Comparison of ENCODE assay signal across 8 mouse cellular contexts in the genomic region with DNA sequence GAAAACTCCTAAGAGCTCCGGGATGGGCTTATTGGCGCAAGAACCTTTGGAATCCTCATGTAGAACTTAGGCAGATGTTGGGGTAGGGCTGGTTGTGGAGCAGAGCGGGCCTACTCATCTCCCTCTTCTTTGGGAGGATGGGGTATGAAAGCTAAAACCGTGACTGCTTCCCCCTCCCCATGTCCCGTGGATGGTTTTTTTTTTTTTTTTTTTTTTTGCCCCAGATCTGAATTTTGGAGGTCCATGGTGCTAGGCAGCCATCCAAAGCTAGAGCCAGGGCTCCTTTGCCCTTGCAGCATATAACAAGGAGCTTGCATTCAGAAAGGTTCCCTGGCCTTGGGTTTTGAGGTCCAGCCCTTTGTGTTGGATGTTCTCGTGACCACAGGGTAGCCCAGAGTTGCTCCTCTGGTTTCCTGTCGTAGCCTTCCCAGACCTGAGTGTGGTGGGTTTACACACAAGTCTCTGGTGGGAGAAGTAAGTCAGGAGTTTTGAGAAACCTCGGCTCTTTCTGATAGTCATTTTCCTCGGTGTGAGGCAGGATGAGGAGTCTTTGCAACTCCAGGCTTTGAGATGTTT. TPM values are rescaled to one million over a fixed set of nuclear protein-coding genes. Genes with fewer than 3 reads are reported as not detected.
DNase-seq lines count a peak whose midpoint lies in the region; ATAC-seq and TF ChIP-seq lines count a peak whose summit lies in the region.

No protein-coding gene starts in this region.

- no peaks in the 10 kb centered on the region for H3K9me3 ChIP-seq in heart, embryonic 10.5 days
- H3K9me3 ChIP-seq in ES-Bruce4 (replicated peaks; ENCODE audit: control insufficient read depth, insufficient read depth, low read length, poor library complexity, severe bottlenecking): no peaks in the 10 kb centered on the region
- no peaks in the 10 kb centered on the region for H3K9me3 ChIP-seq in heart, embryonic 15.5 days (replicated peaks)
- H3K9me3 ChIP-seq in midbrain, embryonic 10.5 days (replicated peaks): no peaks in the 10 kb centered on the region

- no peak for TF ChIP-seq EP300 in ES-Bruce4 (IDR thresholded peaks at IDR 0.05; ENCODE audit: insufficient read depth, low read depth, low read length)

- no peak for TF ChIP-seq CTCF in ES-Bruce4 (IDR thresholded peaks at IDR 0.05; ENCODE audit: low read depth, low read length)

- no peak for ATAC-seq in heart, embryonic 15.5 days (replicated peaks; ENCODE audit: insufficient number of reproducible peaks, insufficient read depth, low FRiP score, low read depth)

- H3K9ac ChIP-seq in ES-Bruce4 (ENCODE audit: low read depth, poor library complexity, severe bottlenecking): peak overlapping the region; percentile 90
- peak overlapping the region; percentile 96 for H3K9ac ChIP-seq in heart, embryonic 15.5 days

- peak overlapping the region; percentile 99 for H3K27ac ChIP-seq in heart, embryonic 10.5 days
- no peak overlapping the region for H3K27ac ChIP-seq in ES-Bruce4 (ENCODE audit: insufficient read depth, low read length)
- peak overlapping the region; percentile 94; the same call in 1 of the 2 replicates for H3K27ac ChIP-seq in heart, embryonic 15.5 days
- H3K27ac ChIP-seq in midbrain, embryonic 10.5 days (replicated peaks): peak overlapping the region; percentile 100

- H3K27me3 ChIP-seq in heart, embryonic 10.5 days (ENCODE audit: insufficient read depth, poor library complexity, severe bottlenecking): no peaks in the 10 kb centered on the region
- H3K27me3 ChIP-seq in ES-Bruce4 (ENCODE audit: control insufficient read depth, insufficient read depth, low read length, poor library complexity, severe bottlenecking): no peaks in the 10 kb centered on the region
- 0 out of 2 replicates have a peak, but pooled peaks cover 3% of the 10 kb centered on the region for H3K27me3 ChIP-seq in heart, embryonic 15.5 days
- peaks cover 6% of the 10 kb centered on the region; the same call in 1 of the 2 replicates for H3K27me3 ChIP-seq in midbrain, embryonic 10.5 days (ENCODE audit: low read depth, poor library complexity, severe bottlenecking)

- no peak for TF ChIP-seq POLR2A in ES-Bruce4 (IDR thresholded peaks at IDR 0.05; ENCODE audit: insufficient read depth, low read length)

- H3K4me3 ChIP-seq in heart, embryonic 10.5 days: peak overlapping the region; percentile 85
- H3K4me3 ChIP-seq in ES-Bruce4 (ENCODE audit: low read depth, low read length): peak overlapping the region; percentile 96
- H3K4me3 ChIP-seq in heart, embryonic 15.5 days: peak overlapping the region; percentile 92
- peak overlapping the region; percentile 94 for H3K4me3 ChIP-seq in midbrain, embryonic 10.5 days

- DNase-seq in heart, embryonic 10.5 days (ENCODE audit: low spot score): no peak
- no peak for DNase-seq in heart, postnatal 25 days (ENCODE audit: low spot score)
- no peak for DNase-seq in midbrain, embryonic 10.5 days (ENCODE audit: low spot score)
- no peak for DNase-seq in frontal cortex, postnatal 25 days (ENCODE audit: low spot score in 2 of 2)
- no peak for DNase-seq in layer of hippocampus, adult 8-10 months (ENCODE audit: low spot score in 2 of 2)
- no peak for DNase-seq in natural killer cell, adult 2 months (ENCODE audit: low spot score in 2 of 2)

- 40% methylated on average over 9 of the region's 9 CpGs for WGBS in heart, embryonic 10.5 days
- 31% methylated on average over 9 of the region's 9 CpGs for WGBS in heart, embryonic 15.5 days
- WGBS in midbrain, embryonic 10.5 days: 52% methylated on average over 9 of the region's 9 CpGs

- H3K4me2 ChIP-seq in heart, embryonic 15.5 days: peak overlapping the region; percentile 96

- peaks cover 62% of the 10 kb centered on the region for H3K4me1 ChIP-seq in heart, embryonic 10.5 days
- H3K4me1 ChIP-seq in ES-Bruce4 (ENCODE audit: control insufficient read depth, insufficient read depth, low read length): peaks cover 13% of the 10 kb centered on the region
- peaks cover 64% of the 10 kb centered on the region for H3K4me1 ChIP-seq in heart, embryonic 15.5 days (replicated peaks)
- H3K4me1 ChIP-seq in midbrain, embryonic 10.5 days: peaks cover 56% of the 10 kb centered on the region

- peaks cover 37% of the 10 kb centered on the region for H3K36me3 ChIP-seq in heart, embryonic 10.5 days
- H3K36me3 ChIP-seq in ES-Bruce4 (ENCODE audit: control insufficient read depth, insufficient read depth, low read length, poor library complexity, severe bottlenecking): no peaks in the 10 kb centered on the region
- H3K36me3 ChIP-seq in heart, embryonic 15.5 days: peaks cover 9% of the 10 kb centered on the region; the same call in 1 of the 2 replicates
- peaks cover 40% of the 10 kb centered on the region for H3K36me3 ChIP-seq in midbrain, embryonic 10.5 days

- intact Hi-C loops in heart, postnatal 25 days (cut with DNase I): loop anchor here (5.0 kb wide), 1 partner anchor 60 kb away; no protein-coding TSS in a partner anchor

RNA-seq across cellular contexts. Expression of a gene that starts 1.4 kb away (rescaled TPM):
- polyA plus RNA-seq in heart, embryonic 10.5 days (2016; fragmentation: Nextera tagmentation; extraction: Ambion mirVana): 37.5 and 44.9 TPM in 2 replicates
- total RNA-seq in heart, postnatal 25 days (2021): 10 to 100 TPM; 59.7 to 63.1 TPM
- 76.8 and 82.1 TPM in 2 replicates for polyA plus RNA-seq in ES-Bruce4 (2011; ENCODE audit: insufficient read depth, insufficient read length, low read depth, missing spikeins)
- 25.3 and 32.7 TPM in 2 replicates for polyA plus RNA-seq in heart, embryonic 15.5 days (2015; fragmentation: Nextera tagmentation; extraction: Ambion mirVana)
- 57.4 and 68.9 TPM in 2 replicates for polyA plus RNA-seq in midbrain, embryonic 10.5 days (2016; fragmentation: Nextera tagmentation; extraction: Ambion mirVana)
- total RNA-seq in layer of hippocampus, adult 8-10 months (2022): 100 to 1,000 TPM; 103 to 107 (median 105) TPM
